Comparison of ENCODE assay signal across 10 mouse cellular contexts in genomic region chr15:80115866-80116794, GRCm38 (mm10). TPM values are rescaled to one million over a fixed set of nuclear protein-coding genes. Genes with fewer than 3 reads are reported as not detected.
A peak's percentile ranks its signal among the peaks of the same experiment; 100 is the strongest.
DNase-seq lines count a peak whose midpoint lies in the region; ATAC-seq and TF ChIP-seq lines count a peak whose summit lies in the region.
"Had no signal": no experiment of that assay in that cellular context is flagged by ENCODE, and none has a peak within 500 bp of the region (broad histone marks: within the 10 kb centered on the region; RNA-seq: fewer than 3 reads in every experiment).

No protein-coding gene starts in this region.

- no peak for TF ChIP-seq CTCF in kidney, adult 2 months (conservative IDR thresholded peaks at IDR 0.05; ENCODE audit: insufficient read depth, insufficient read length, low read depth, low read length)
- TF ChIP-seq CTCF in MEL (IDR thresholded peaks at IDR 0.05 in 2 of 3, conservative IDR thresholded peaks at IDR 0.05 in 1 of 3; ENCODE audit: control insufficient read depth in 1 of 3, insufficient read depth in 1 of 3, low read depth in 2 of 3, low read length in 3 of 3, poor library complexity in 1 of 3, severe bottlenecking in 1 of 3): no peak
- no peak for TF ChIP-seq CTCF in liver, embryonic 14.5 days (IDR thresholded peaks at IDR 0.05; ENCODE audit: low read depth)

- H3K27me3 ChIP-seq in kidney, embryonic 16.5 days (ENCODE audit: insufficient read depth, low read length): no peaks in the 10 kb centered on the region
- no peaks in the 10 kb centered on the region for H3K27me3 ChIP-seq in kidney, adult 2 months (replicated peaks; ENCODE audit: control insufficient read depth, insufficient read depth, low read length)
- H3K27me3 ChIP-seq in MEL (ENCODE audit: control insufficient read depth in 1 of 2, insufficient read depth in 2 of 2, low read length in 2 of 2): no peaks in the 10 kb centered on the region
- no peaks in the 10 kb centered on the region for H3K27me3 ChIP-seq in liver, embryonic 14.5 days (ENCODE audit: control insufficient read depth, insufficient read depth, low read length)

- no peak for TF ChIP-seq RAD21 in MEL (IDR thresholded peaks at IDR 0.05; ENCODE audit: low read depth, low read length)

- no peak overlapping the region for H3K4me3 ChIP-seq in kidney, embryonic 16.5 days (ENCODE audit: low read length)
- H3K4me3 ChIP-seq in kidney, adult 2 months (ENCODE audit: insufficient read depth, low read depth, low read length): no peak overlapping the region
- H3K4me3 ChIP-seq in MEL (ENCODE audit: control insufficient read depth in 1 of 2, insufficient read depth in 1 of 2, low read depth in 2 of 2, low read length in 2 of 2): no peak overlapping the region
- no peak overlapping the region for H3K4me3 ChIP-seq in liver, embryonic 14.5 days (ENCODE audit: insufficient read depth in 1 of 2, low read depth in 2 of 2, low read length in 2 of 2)

- no peak for TF ChIP-seq POLR2A in kidney, adult 2 months (IDR thresholded peaks at IDR 0.05; ENCODE audit: low read depth, low read length)
- no peak for TF ChIP-seq POLR2A in MEL (IDR thresholded peaks at IDR 0.05; ENCODE audit: control insufficient read depth in 1 of 2, insufficient read depth in 1 of 2, low read depth in 1 of 2, low read length in 2 of 2, poor library complexity in 1 of 2)

- peak; percentile 52 for DNase-seq in cerebellum, adult 9-11 months
- no peak for DNase-seq in kidney, adult 2 months
- no peak for DNase-seq in MEL (ENCODE audit: low read depth, low spot score)
- DNase-seq in liver, embryonic 14.5 days (ENCODE audit: low read depth in 3 of 3, low spot score in 3 of 3): no peak
- DNase-seq in layer of hippocampus, adult 8-10 months (ENCODE audit: low spot score in 2 of 2): no peak
- no peak for DNase-seq in spleen, postnatal 4 days (ENCODE audit: low spot score in 2 of 2)
- DNase-seq: cerebellum, postnatal 36 days; heart, adult 18-20 months had no signal

- no peak overlapping the region for H3K4me2 ChIP-seq in kidney, embryonic 16.5 days (replicated peaks; ENCODE audit: low read depth, low read length)
- peak overlapping the region; percentile 36 for H3K4me2 ChIP-seq in liver, embryonic 14.5 days (ENCODE audit: low read depth)

- peak in 1 of 2 experiments; percentile 38; a peak in 2 of 4 replicates for TF ChIP-seq EP300 in MEL (IDR thresholded peaks at IDR 0.05; ENCODE audit: low read depth in 1 of 2, low read length in 2 of 2)
- no peak for TF ChIP-seq EP300 in liver, embryonic 14.5 days (IDR thresholded peaks at IDR 0.05; ENCODE audit: low read depth)

- no peak overlapping the region for H3K9ac ChIP-seq in kidney, embryonic 16.5 days (replicated peaks; ENCODE audit: low read length)
- H3K9ac ChIP-seq in MEL (ENCODE audit: control insufficient read depth, low read depth, low read length, poor library complexity, severe bottlenecking): no peak overlapping the region
- no peak overlapping the region for H3K9ac ChIP-seq in liver, embryonic 14.5 days (replicated peaks)

- H3K79me2 ChIP-seq in MEL (ENCODE audit: control insufficient read depth, insufficient read depth, low read length, poor library complexity): no peaks in the 10 kb centered on the region

- H3K9me3 ChIP-seq in kidney, embryonic 16.5 days (ENCODE audit: low read length): no peaks in the 10 kb centered on the region
- no peaks in the 10 kb centered on the region for H3K9me3 ChIP-seq in MEL (replicated peaks; ENCODE audit: insufficient read depth, low read length)
- no peaks in the 10 kb centered on the region for H3K9me3 ChIP-seq in liver, embryonic 14.5 days (ENCODE audit: control insufficient read depth, low read length)

- no peaks in the 10 kb centered on the region for H3K36me3 ChIP-seq in kidney, embryonic 16.5 days (ENCODE audit: insufficient read depth, low read length)
- no peaks in the 10 kb centered on the region for H3K36me3 ChIP-seq in kidney, adult 2 months (ENCODE audit: control insufficient read depth, insufficient read depth, low read length)
- peaks cover 0 to 7% of the 10 kb centered on the region in 2 experiments; a peak in 2 of 4 replicates for H3K36me3 ChIP-seq in MEL (ENCODE audit: control insufficient read depth in 1 of 2, insufficient read depth in 2 of 2, low read length in 2 of 2)
- H3K36me3 ChIP-seq in liver, embryonic 14.5 days (replicated peaks; ENCODE audit: control insufficient read depth, insufficient read depth, low read depth): no peaks in the 10 kb centered on the region

- ATAC-seq in cerebellum, adult (ENCODE audit: insufficient number of reproducible peaks, low FRiP score, low TSS enrichment): no peak
- 0 out of 2 replicates have a peak, but pooled peaks have one; percentile 37 for ATAC-seq in kidney, embryonic 16.5 days (ENCODE audit: low FRiP score, low TSS enrichment)
- ATAC-seq in liver, embryonic 14.5 days (ENCODE audit: insufficient read depth): no peak; the same call in 1 of the 2 replicates

- H3K27ac ChIP-seq in kidney, embryonic 16.5 days (ENCODE audit: low read length): no peak overlapping the region
- no peak overlapping the region for H3K27ac ChIP-seq in kidney, adult 2 months (ENCODE audit: insufficient read depth, low read depth, low read length)
- no peak overlapping the region for H3K27ac ChIP-seq in MEL (ENCODE audit: control insufficient read depth, low read depth, low read length)
- H3K27ac ChIP-seq in liver, embryonic 14.5 days: no peak overlapping the region

- WGBS in kidney, embryonic 16.5 days: 64% methylated on average over 12 of the region's 13 CpGs
- WGBS in kidney, adult 2 months: 75% methylated on average over 13 of the region's 13 CpGs
- 65% methylated on average over 13 of the region's 13 CpGs for WGBS in liver, embryonic 14.5 days (ENCODE audit: insufficient replicate concordance)

- no peaks in the 10 kb centered on the region; the same call in 1 of the 2 replicates for H3K4me1 ChIP-seq in kidney, embryonic 16.5 days (ENCODE audit: insufficient read depth, low read length)
- no peaks in the 10 kb centered on the region for H3K4me1 ChIP-seq in kidney, adult 2 months (ENCODE audit: control insufficient read depth, insufficient read depth, low read length)
- H3K4me1 ChIP-seq in MEL (ENCODE audit: control insufficient read depth in 1 of 2, insufficient read depth in 2 of 2, low read length in 2 of 2): peaks cover 0 to 3% of the 10 kb centered on the region in 2 experiments; a peak in 2 of 4 replicates
- H3K4me1 ChIP-seq in liver, embryonic 14.5 days (replicated peaks; ENCODE audit: control insufficient read depth in 2 of 2, insufficient read depth in 2 of 2, low read length in 1 of 2): peaks cover 7 to 20% of the 10 kb centered on the region in 2 experiments; a peak in 3 of 4 replicates

TF ChIP-seq in MEL, 35 proteins besides CTCF, POLR2A, EP300 and RAD21:
- TF ChIP-seq NELFE (IDR thresholded peaks at IDR 0.05; ENCODE audit: low read depth, low read length): no peak
- TF ChIP-seq TBP (IDR thresholded peaks at IDR 0.05; ENCODE audit: low read depth, low read length): no peak
- no peak for TF ChIP-seq SIN3A (IDR thresholded peaks at IDR 0.05; ENCODE audit: low read length)
- TF ChIP-seq TAL1 (IDR thresholded peaks at IDR 0.05; ENCODE audit: low read length): peak; percentile 69
- TF ChIP-seq MAX (IDR thresholded peaks at IDR 0.05; ENCODE audit: low read length): no peak
- no peak for TF ChIP-seq GATA1 (IDR thresholded peaks at IDR 0.05; ENCODE audit: low read depth, low read length)

RNA-seq across cellular contexts. Expression of gene Tab1, which starts 16.8 kb away (rescaled TPM):
- polyA plus RNA-seq in kidney, embryonic 16.5 days (2015; fragmentation: Nextera tagmentation; extraction: Ambion mirVana): 44.1 and 44.7 TPM in 2 replicates
- 26.7 and 28.5 TPM in 2 replicates for polyA plus RNA-seq in kidney, adult 2 months (2012; rRNA removed)
- total RNA-seq in MEL (2012; rRNA removed): 18.2 and 23.3 TPM in 2 replicates
- polyA plus RNA-seq in MEL (2012; ENCODE audit: insufficient read depth in 1 of 2, insufficient read length in 2 of 2, low read depth in 1 of 2, low replicate concordance in 2 of 2, missing spikeins in 1 of 2): 10 to 100 TPM in 1 of 2 experiments, not detected in 1; 31.1 TPM
- 11.2 and 11.9 TPM in 2 replicates for polyA plus RNA-seq in liver, embryonic 14.5 days (2012; rRNA removed)
- 9.4 and 10.8 TPM in 2 replicates for polyA plus RNA-seq in liver, embryonic 14.5 days (2014; fragmentation: Nextera tagmentation; extraction: Ambion mirVana)
- 10 to 100 TPM; 27.3 to 29.5 (median 29.0) TPM for total RNA-seq in layer of hippocampus, adult 8-10 months (2022)

RNA-seq across cellular contexts. Expression of gene Rpl3, which starts 24.5 kb away (rescaled TPM):
- polyA plus RNA-seq in kidney, embryonic 16.5 days (2015; fragmentation: Nextera tagmentation; extraction: Ambion mirVana): 981 and 1,131 TPM in 2 replicates
- polyA plus RNA-seq in kidney, adult 2 months (2012; rRNA removed): 511 and 689 TPM in 2 replicates
- total RNA-seq in MEL (2012; rRNA removed): 1,686 and 1,722 TPM in 2 replicates
- polyA plus RNA-seq in MEL (2012; ENCODE audit: insufficient read depth in 1 of 2, insufficient read length in 2 of 2, low read depth in 1 of 2, low replicate concordance in 2 of 2, missing spikeins in 1 of 2): 1,000 to 10,000 TPM in 1 of 2 experiments, 100 to 1,000 TPM in 1; 543 to 1,096 TPM
- 530 and 765 TPM in 2 replicates for polyA plus RNA-seq in liver, embryonic 14.5 days (2012; rRNA removed)
- 774 and 804 TPM in 2 replicates for polyA plus RNA-seq in liver, embryonic 14.5 days (2014; fragmentation: Nextera tagmentation; extraction: Ambion mirVana)
- 100 to 1,000 TPM; 431 to 611 (median 527) TPM for total RNA-seq in layer of hippocampus, adult 8-10 months (2022)

RNA-seq across cellular contexts. Expression of gene Syngr1, which starts 25.0 kb away (rescaled TPM):
- polyA plus RNA-seq in kidney, embryonic 16.5 days (2015; fragmentation: Nextera tagmentation; extraction: Ambion mirVana): 14.3 and 16.0 TPM in 2 replicates
- 94.8 and 106 TPM in 2 replicates for polyA plus RNA-seq in kidney, adult 2 months (2012; rRNA removed)
- 93.7 and 105 TPM in 2 replicates for total RNA-seq in MEL (2012; rRNA removed)
- 100 to 1,000 TPM in 1 of 2 experiments, not detected in 1; 115 TPM for polyA plus RNA-seq in MEL (2012; ENCODE audit: insufficient read depth in 1 of 2, insufficient read length in 2 of 2, low read depth in 1 of 2, low replicate concordance in 2 of 2, missing spikeins in 1 of 2)
- polyA plus RNA-seq in liver, embryonic 14.5 days (2012; rRNA removed): 10.4 and 12.0 TPM in 2 replicates
- polyA plus RNA-seq in liver, embryonic 14.5 days (2014; fragmentation: Nextera tagmentation; extraction: Ambion mirVana): 14.4 and 17.3 TPM in 2 replicates
- total RNA-seq in layer of hippocampus, adult 8-10 months (2022): 100 to 1,000 TPM; 383 to 406 (median 399) TPM

RNA-seq across cellular contexts. Expression of gene Mgat3, which starts 57.4 kb away (rescaled TPM):
- 9.4 and 9.5 TPM in 2 replicates for polyA plus RNA-seq in kidney, embryonic 16.5 days (2015; fragmentation: Nextera tagmentation; extraction: Ambion mirVana)
- 70.5 and 77.1 TPM in 2 replicates for polyA plus RNA-seq in kidney, adult 2 months (2012; rRNA removed)
- not detected in 2 replicates for total RNA-seq in MEL (2012; rRNA removed)
- not detected for polyA plus RNA-seq in MEL (2012; ENCODE audit: insufficient read depth in 1 of 2, insufficient read length in 2 of 2, low read depth in 1 of 2, low replicate concordance in 2 of 2, missing spikeins in 1 of 2)
- 0.95 and 1.0 TPM in 2 replicates for polyA plus RNA-seq in liver, embryonic 14.5 days (2012; rRNA removed)
- polyA plus RNA-seq in liver, embryonic 14.5 days (2014; fragmentation: Nextera tagmentation; extraction: Ambion mirVana): 0.33 and 0.45 TPM in 2 replicates
- 100 to 1,000 TPM; 112 to 115 (median 114) TPM for total RNA-seq in layer of hippocampus, adult 8-10 months (2022)
